Comparison of ENCODE assay signal across 14 mouse cellular contexts in the genomic region with DNA sequence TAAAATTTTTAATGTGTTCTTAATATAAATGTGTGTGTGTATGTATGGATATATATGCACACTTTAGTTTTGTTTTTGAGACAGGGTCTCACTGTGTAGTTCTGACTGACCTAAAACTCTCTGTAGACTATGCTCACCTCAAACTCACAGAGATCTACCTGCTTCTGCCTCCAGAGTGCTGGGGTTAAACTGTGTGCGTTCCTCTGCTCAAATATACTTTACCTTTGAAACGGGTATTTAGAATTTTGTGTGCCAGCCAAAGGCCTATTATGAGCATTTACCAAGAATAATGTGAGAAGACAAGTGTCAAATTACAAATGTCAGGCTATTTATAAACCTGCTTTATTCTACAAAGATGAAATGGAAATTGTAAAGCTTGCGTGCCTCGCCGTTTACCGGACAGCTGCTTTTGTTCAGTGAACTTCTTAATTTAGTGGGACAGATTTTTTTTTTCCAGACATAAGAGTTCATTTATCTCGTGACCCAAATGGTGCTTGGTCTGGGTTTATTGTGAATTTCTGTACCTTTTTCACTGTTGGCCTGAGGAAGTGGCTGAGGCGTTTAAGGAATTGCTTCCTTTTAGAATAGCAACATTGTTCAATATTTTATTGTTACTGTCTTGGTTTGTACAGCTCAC. TPM values are rescaled to one million over a fixed set of nuclear protein-coding genes. Genes with fewer than 3 reads are reported as not detected.
A peak's percentile ranks its signal among the peaks of the same experiment; 100 is the strongest.
DNase-seq lines count a peak whose midpoint lies in the region; ATAC-seq lines count a peak whose summit lies in the region.
"Had no signal": no experiment of that assay in that cellular context is flagged by ENCODE, and none has a peak within 500 bp of the region (broad histone marks: within the 10 kb centered on the region; RNA-seq: fewer than 3 reads in every experiment).

No protein-coding gene starts in this region.

- peaks cover 50% of the 10 kb centered on the region for H3K4me1 ChIP-seq in heart, embryonic 15.5 days (replicated peaks)
- peaks cover 3% of the 10 kb centered on the region; the same call in 1 of the 2 replicates for H3K4me1 ChIP-seq in embryonic facial prominence, embryonic 14.5 days (ENCODE audit: control insufficient read depth, insufficient read depth, low read length)

- H3K4me3 ChIP-seq in heart, embryonic 15.5 days: peak overlapping the region; percentile 17; the same call in 1 of the 2 replicates
- H3K4me3 ChIP-seq in embryonic facial prominence, embryonic 14.5 days (ENCODE audit: low read depth, low read length): no peak overlapping the region
- H3K4me3 ChIP-seq: limb, embryonic 13.5 days had no signal

- no peaks in the 10 kb centered on the region for H3K36me3 ChIP-seq in heart, embryonic 15.5 days
- H3K36me3 ChIP-seq in embryonic facial prominence, embryonic 14.5 days (ENCODE audit: control insufficient read depth, insufficient read depth, low read length): no peaks in the 10 kb centered on the region
- H3K36me3 ChIP-seq: G1E; limb, embryonic 13.5 days had no signal

- no peak overlapping the region for H3K9ac ChIP-seq in heart, embryonic 15.5 days
- H3K9ac ChIP-seq in embryonic facial prominence, embryonic 14.5 days (ENCODE audit: low read depth, low read length): no peak overlapping the region
- H3K9ac ChIP-seq: limb, embryonic 13.5 days had no signal

- DNase-seq in heart, postnatal 36 days: no peak
- peak; percentile 38 for DNase-seq in thymus, postnatal 0 days (ENCODE audit: low spot score)
- DNase-seq in thymus, postnatal 25 days: no peak
- peak; percentile 49 for DNase-seq in embryonic facial prominence, embryonic 14.5 days (ENCODE audit: low spot score)
- no peak for DNase-seq in Muller cell, postnatal 12 days (ENCODE audit: inconsistent ontology term)
- DNase-seq in embryo, embryonic 9.5 days (ENCODE audit: extremely low spot score): no peak
- DNase-seq: cerebellum, postnatal 10 days; layer of hippocampus, postnatal 36 days; lung, postnatal 4 days; spleen, adult 18-20 months had no signal

- peak overlapping the region; percentile 17 for H3K4me2 ChIP-seq in heart, embryonic 15.5 days
- no peak overlapping the region for H3K4me2 ChIP-seq in embryonic facial prominence, embryonic 14.5 days (ENCODE audit: low read depth, low read length)

- ATAC-seq in heart, embryonic 15.5 days (replicated peaks; ENCODE audit: insufficient number of reproducible peaks, insufficient read depth, low FRiP score, low read depth): no peak
- no peak for ATAC-seq in embryonic facial prominence, embryonic 14.5 days (ENCODE audit: low read depth)

- H3K27me3 ChIP-seq in heart, embryonic 15.5 days: no peaks in the 10 kb centered on the region
- H3K27me3 ChIP-seq in embryonic facial prominence, embryonic 14.5 days (replicated peaks; ENCODE audit: control insufficient read depth, insufficient read depth, low read length): no peaks in the 10 kb centered on the region
- H3K27me3 ChIP-seq: limb, embryonic 13.5 days had no signal

- no peak overlapping the region; the same call in 1 of the 2 replicates for H3K27ac ChIP-seq in heart, embryonic 15.5 days
- no peak overlapping the region for H3K27ac ChIP-seq in embryonic facial prominence, embryonic 14.5 days (replicated peaks; ENCODE audit: low read depth, low read length)
- H3K27ac ChIP-seq: kidney, postnatal 0 days; limb, embryonic 13.5 days had no signal

- no peaks in the 10 kb centered on the region for H3K9me3 ChIP-seq in heart, embryonic 15.5 days (replicated peaks)
- H3K9me3 ChIP-seq in embryonic facial prominence, embryonic 14.5 days (ENCODE audit: control insufficient read depth, low read length): 0 out of 2 replicates have a peak, but pooled peaks cover under 1% of the 10 kb centered on the region
- H3K9me3 ChIP-seq: limb, embryonic 13.5 days had no signal

- 42% methylated on average over 8 of the region's 8 CpGs for WGBS in heart, embryonic 15.5 days
- WGBS in embryonic facial prominence, embryonic 14.5 days: 36% methylated on average over 8 of the region's 8 CpGs

- intact Hi-C loops in heart, postnatal 36 days (cut with DNase I): loop anchor here (2.0 to 5.0 kb wide), 2 partner anchors 22 to 60 kb away; no protein-coding TSS in a partner anchor

RNA-seq across cellular contexts. Expression of gene Lrmp, which starts 7.1 kb away (rescaled TPM):
- 3.1 and 10.7 TPM in 2 replicates for polyA plus RNA-seq in heart, embryonic 15.5 days (2015; fragmentation: Nextera tagmentation; extraction: Ambion mirVana)
- 1 to 10 TPM; 1.5 to 1.7 TPM for total RNA-seq in heart, postnatal 36 days (2021)
- 178 TPM in 2 replicates for polyA plus RNA-seq in thymus, postnatal 0 days (2015; fragmentation: Nextera tagmentation; extraction: Ambion mirVana)
- 4.1 and 4.7 TPM in 2 replicates for polyA plus RNA-seq in embryonic facial prominence, embryonic 14.5 days (2014; fragmentation: Nextera tagmentation; extraction: Ambion mirVana)

RNA-seq across cellular contexts. Expression of gene Bcat1, which starts 46.6 kb away (rescaled TPM):
- polyA plus RNA-seq in heart, embryonic 15.5 days (2015; fragmentation: Nextera tagmentation; extraction: Ambion mirVana): 3.3 and 6.7 TPM in 2 replicates
- 1 to 10 TPM in 1 of 2 experiments, under 1 TPM in 1; 0.69 to 1.5 TPM for total RNA-seq in heart, postnatal 36 days (2021)
- 8.9 and 11.8 TPM in 2 replicates for polyA plus RNA-seq in thymus, postnatal 0 days (2015; fragmentation: Nextera tagmentation; extraction: Ambion mirVana)
- polyA plus RNA-seq in embryonic facial prominence, embryonic 14.5 days (2014; fragmentation: Nextera tagmentation; extraction: Ambion mirVana): 34.7 and 36.0 TPM in 2 replicates
- polyA plus RNA-seq: G1E had no signal

Comparison
In these comparisons a context has a peak if more than half of its experiments do, and no peak if none do; other contexts are left out.
1. DNase-seq: peak in thymus, postnatal 0 days (single experiment) and embryonic facial prominence, embryonic 14.5 days (single experiment); none in heart, postnatal 36 days (0 of 2), thymus, postnatal 25 days (single experiment), Muller cell, postnatal 12 days (single experiment) and embryo, embryonic 9.5 days (single experiment).
2. RNA of gene Lrmp, which starts 7.1 kb away (polyA plus RNA-seq): 178 TPM in thymus, postnatal 0 days; 4.1 to 4.7 TPM in embryonic facial prominence, embryonic 14.5 days and 3.1 to 10.7 TPM in heart, embryonic 15.5 days; every median in the first group is over 10 times any median in the second.